Mouse (Mus musculus) ES-Bruce4 (cell line): Measurements from ENCODE around the gene Chchd6.

ENCODE experiments used
- EP300 ChIP-seq: IDR thresholded peaks from 2 replicates; pipeline ENCODE4 v1.6.1; 2011; ENCODE audit warnings: low read depth, low read length; ENCODE audit not compliant: insufficient read depth
- POLR2A ChIP-seq: IDR thresholded peaks from one replicate; pipeline ENCODE4 v1.8.1; 2011; ENCODE audit warnings: low read length; ENCODE audit not compliant: insufficient read depth

DNA sequence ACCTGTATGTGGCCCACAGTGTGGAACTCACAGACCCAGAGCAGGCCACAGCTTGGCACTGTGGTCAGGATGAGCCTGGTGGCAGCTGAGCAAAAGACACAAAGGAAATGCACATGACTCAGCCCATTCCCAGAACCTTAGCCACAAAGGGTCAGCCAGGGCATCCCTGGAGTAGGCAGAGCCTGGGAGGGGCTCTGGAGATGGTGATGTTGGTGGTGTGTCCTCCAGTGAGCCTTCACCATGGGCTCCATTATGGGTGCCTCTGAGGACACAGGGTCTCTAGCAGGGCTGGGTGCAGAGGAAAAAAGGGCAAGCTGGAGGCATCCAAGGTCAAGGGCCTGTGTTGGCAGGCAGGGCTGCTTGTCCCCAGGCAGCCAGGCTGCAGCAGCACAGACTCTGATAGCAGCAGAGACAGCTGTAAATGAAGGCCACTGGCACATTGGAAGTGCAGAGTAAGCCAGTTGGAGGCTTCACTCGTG is 245.4 kb downstream of the Chchd6 start:
- TF ChIP-seq POLR2A, result no peak
- no peak for TF ChIP-seq EP300
